Mouse (Mus musculus) liver, embryonic 15.5 days (tissue): ENCODE measurements around the gene Olfr54. TPM values are rescaled to one million over a fixed set of nuclear protein-coding genes. Genes with fewer than 3 reads are reported as not detected.

Experiments used
- polyA plus RNA-seq: library from polyadenylated mRNA; unstranded; fragments of >200 nt; fragmentation: Nextera tagmentation; extraction: Ambion mirVana; gene quantifications from 2 replicates; pipeline ENCODE4 v1.2.1, GENCODE M21; 2015

Gene Olfr54
- polyA plus RNA-seq, 1 experiment from 2014 or later = not detected

Other genes with a start within 250 kb of the Olfr54 start
- 0.81 and 1.1 TPM in 2 replicates for gene Zfp354c, start 186.5 kb upstream of the Olfr54 start, polyA plus RNA-seq
- gene Zfp879, start 172.7 kb upstream of the Olfr54 start, polyA plus RNA-seq = 0.06 and 0.14 TPM in 2 replicates
- 0.12 and 0.17 TPM in 2 replicates for gene Grm6, start 163.6 kb upstream of the Olfr54 start, polyA plus RNA-seq
- gene Zfp454, start 126.6 kb upstream of the Olfr54 start, polyA plus RNA-seq = 0.28 and 0.30 TPM in 2 replicates
- gene Zfp2, start 98.1 kb upstream of the Olfr54 start, polyA plus RNA-seq = 1.8 and 2.2 TPM in 2 replicates
- 0.14 TPM in 1 of 2 replicates, not detected in the other for gene Zfp354b, start 82.6 kb upstream of the Olfr54 start, polyA plus RNA-seq
- gene 4933414I15Rik, start 70.5 kb upstream of the Olfr54 start, polyA plus RNA-seq = not detected in 2 replicates
- gene Prop1, start 60.5 kb upstream of the Olfr54 start, polyA plus RNA-seq = not detected in 2 replicates
- not detected in 2 replicates for gene Olfr1378, start 47.7 kb upstream of the Olfr54 start, polyA plus RNA-seq
- gene Olfr1377, start 32.3 kb upstream of the Olfr54 start, polyA plus RNA-seq = not detected in 2 replicates
- not detected in 2 replicates for gene Olfr51, start 10.6 kb upstream of the Olfr54 start, polyA plus RNA-seq
- gene Olfr1375, start 33.9 kb downstream of the Olfr54 start, polyA plus RNA-seq = not detected in 2 replicates
- gene Zfp354a, start 45.0 kb downstream of the Olfr54 start, polyA plus RNA-seq = 1.1 and 1.6 TPM in 2 replicates
- gene Gm12569, start 206.2 kb downstream of the Olfr54 start, polyA plus RNA-seq = not detected in 2 replicates
- gene Clk4, start 247.5 kb downstream of the Olfr54 start, polyA plus RNA-seq = 49.8 and 56.0 TPM in 2 replicates
- gene BC049762, start 248.8 kb downstream of the Olfr54 start, polyA plus RNA-seq = 0.31 and 0.39 TPM in 2 replicates